ENCODE assay signal across 20 mouse cellular contexts in genomic region chr13:13634706-13635105, GRCm38 (mm10).
"Had no signal": no experiment of that assay in that cellular context is flagged by ENCODE, and none has a peak within 500 bp of the region (broad histone marks: within the 10 kb centered on the region; RNA-seq: fewer than 3 reads in every experiment).

No protein-coding gene starts in this region.

- H3K27ac ChIP-seq: kidney, postnatal 0 days; limb, embryonic 12.5 days; limb, embryonic 15.5 days; liver, embryonic 14.5 days; macrophage; midbrain, embryonic 12.5 days; midbrain, embryonic 15.5 days; neural tube, embryonic 12.5 days; neural tube, embryonic 15.5 days; stomach, postnatal 0 days had no signal

- ATAC-seq: liver, postnatal 0 days; lung, postnatal 0 days had no signal

- DNase-seq: kidney, postnatal 25 days; left cerebral cortex, postnatal 4 days; liver, postnatal 0 days; lung, embryonic 14.5 days; right cerebral cortex, postnatal 4 days; thymus, adult 2 months; thymus, postnatal 14 days; thymus, postnatal 4 days had no signal

- H3K4me3 ChIP-seq: limb, embryonic 12.5 days; limb, embryonic 15.5 days; midbrain, embryonic 12.5 days; midbrain, embryonic 15.5 days; neural tube, embryonic 12.5 days; neural tube, embryonic 15.5 days had no signal

- H3K9ac ChIP-seq: limb, embryonic 12.5 days; limb, embryonic 15.5 days; liver, embryonic 14.5 days; liver, postnatal 0 days; lung, embryonic 14.5 days; midbrain, embryonic 12.5 days; midbrain, embryonic 15.5 days; neural tube, embryonic 12.5 days; neural tube, embryonic 15.5 days had no signal

- H3K4me2 ChIP-seq: limb, embryonic 12.5 days; limb, embryonic 15.5 days; liver, embryonic 11.5 days; lung, embryonic 14.5 days; midbrain, embryonic 12.5 days; midbrain, embryonic 15.5 days; neural tube, embryonic 12.5 days; neural tube, embryonic 15.5 days had no signal

- H3K4me1 ChIP-seq: limb, embryonic 12.5 days; limb, embryonic 15.5 days; midbrain, embryonic 15.5 days; neural tube, embryonic 12.5 days; neural tube, embryonic 15.5 days had no signal

- H3K36me3 ChIP-seq: limb, embryonic 12.5 days; midbrain, embryonic 12.5 days; midbrain, embryonic 15.5 days; neural tube, embryonic 12.5 days had no signal

- H3K9me3 ChIP-seq: limb, embryonic 12.5 days; limb, embryonic 15.5 days; midbrain, embryonic 12.5 days; midbrain, embryonic 15.5 days; neural tube, embryonic 12.5 days; neural tube, embryonic 15.5 days had no signal

- H3K27me3 ChIP-seq: limb, embryonic 12.5 days; limb, embryonic 15.5 days; midbrain, embryonic 12.5 days; midbrain, embryonic 15.5 days; neural tube, embryonic 12.5 days; neural tube, embryonic 15.5 days had no signal
